Mouse (Mus musculus): ENCODE data around the gene Hacd3.
"Not testable (repeated sequence)": the region's sequence is repeated elsewhere in the genome, so short reads cannot be mapped to it uniquely, and the experiment has no call there.

Gene Hacd3

GRCm38 (mm10) chr9:65020991-65021886 is at the start of gene Hacd3:
Hacd3 (minus strand) TSS chr9:65021693.
- peak; percentile 87 for DNase-seq

GRCm38 (mm10) chr9:65070587-65070986 is 49.1 kb upstream of the Hacd3 start:
- no peak for DNase-seq

- no peak for DNase-seq
Observed at GRCm38 (mm10) chr9:65064251-65064650, 42.8 kb upstream of the Hacd3 start.

- no peak for DNase-seq
Observed at GRCm38 (mm10) chr9:65050981-65051380, 29.5 kb upstream of the Hacd3 start.

GRCm38 (mm10) chr9:65049422-65049821 is 27.9 kb upstream of the Hacd3 start:
- DNase-seq: no peak

GRCm38 (mm10) chr9:65046993-65047392 is 25.5 kb upstream of the Hacd3 start:
- DNase-seq: no peak

- no peak for DNase-seq
Observed at GRCm38 (mm10) chr9:65041430-65041829, 19.9 kb upstream of the Hacd3 start.

- DNase-seq: no peak
Observed at GRCm38 (mm10) chr9:65036861-65037260, 15.4 kb upstream of the Hacd3 start.

- no peak for DNase-seq
Observed at GRCm38 (mm10) chr9:65036456-65036855, 15.0 kb upstream of the Hacd3 start.

GRCm38 (mm10) chr9:65032269-65033108 is 11.0 kb upstream of the Hacd3 start, which contains the start of gene Dpp8:
Dpp8 (plus strand) TSS chr9:65032414.
- DNase-seq: peak; percentile 96

GRCm38 (mm10) chr9:65031894-65032268 is 10.4 kb upstream of the Hacd3 start:
- DNase-seq: no peak

- not testable (repeated sequence) for DNase-seq
Observed at GRCm38 (mm10) chr9:65031355-65031754, 9.9 kb upstream of the Hacd3 start.

- DNase-seq: no peak
Observed at GRCm38 (mm10) chr9:65028313-65028712, 6.8 kb upstream of the Hacd3 start.

- no peak for DNase-seq
Observed at GRCm38 (mm10) chr9:65027241-65027640, 5.7 kb upstream of the Hacd3 start.

- DNase-seq: no peak
Observed at GRCm38 (mm10) chr9:65023447-65023846, 2.0 kb upstream of the Hacd3 start.

GRCm38 (mm10) chr9:65022580-65023135 is 1.2 kb upstream of the Hacd3 start:
- DNase-seq: no peak

GRCm38 (mm10) chr9:65021887-65022579 is 540 bp upstream of the Hacd3 start:
- no peak for DNase-seq

GRCm38 (mm10) chr9:65020128-65020527 is 1.4 kb downstream of the Hacd3 start:
- no peak for DNase-seq

GRCm38 (mm10) chr9:65019146-65019545 is 2.3 kb downstream of the Hacd3 start:
- no peak for DNase-seq

GRCm38 (mm10) chr9:65018588-65019121 is 2.8 kb downstream of the Hacd3 start:
- DNase-seq: no peak

- DNase-seq: no peak
Observed at GRCm38 (mm10) chr9:65017896-65018295, 3.6 kb downstream of the Hacd3 start.
